Mouse (Mus musculus) right cerebral cortex, postnatal 4 days (tissue): Measurements from ENCODE around the gene Msi1.
"Not testable (repeated sequence)": the region's sequence is repeated elsewhere in the genome, so short reads cannot be mapped to it uniquely, and the experiment has no call there.

Experiments
- DNase-seq: peaks from one replicate; pipeline ENCODE4 v3.0.0-alpha.2; 2022

Msi1 gene

DNA sequence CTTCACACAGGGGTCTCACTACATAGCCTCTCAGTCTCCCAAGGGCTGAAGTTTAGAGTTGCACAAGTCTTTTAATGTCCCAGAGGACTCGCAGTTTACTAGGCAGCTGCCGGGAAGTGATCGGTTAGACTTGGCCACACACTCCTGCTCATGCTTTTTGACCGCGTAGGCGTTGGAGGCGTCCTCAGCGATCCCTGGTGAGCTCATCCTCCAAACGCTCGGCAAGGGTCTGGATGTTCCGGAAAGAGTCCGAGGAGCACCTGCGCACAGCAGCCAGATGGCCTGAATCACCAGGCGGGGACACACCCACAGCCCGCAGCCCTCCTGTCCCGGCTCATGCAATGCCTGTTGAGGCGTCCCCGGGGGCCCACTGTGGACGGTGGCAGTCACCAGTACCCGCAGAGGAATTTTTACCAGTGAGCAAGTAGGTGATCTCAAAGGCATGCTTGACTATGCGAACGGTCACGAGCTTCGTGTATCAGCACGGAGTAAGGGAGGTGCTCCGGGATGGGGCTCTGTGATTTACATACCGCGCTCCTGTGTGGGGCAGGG lies 62.4 kb downstream of the Msi1 start:
- no peak for DNase-seq

DNA sequence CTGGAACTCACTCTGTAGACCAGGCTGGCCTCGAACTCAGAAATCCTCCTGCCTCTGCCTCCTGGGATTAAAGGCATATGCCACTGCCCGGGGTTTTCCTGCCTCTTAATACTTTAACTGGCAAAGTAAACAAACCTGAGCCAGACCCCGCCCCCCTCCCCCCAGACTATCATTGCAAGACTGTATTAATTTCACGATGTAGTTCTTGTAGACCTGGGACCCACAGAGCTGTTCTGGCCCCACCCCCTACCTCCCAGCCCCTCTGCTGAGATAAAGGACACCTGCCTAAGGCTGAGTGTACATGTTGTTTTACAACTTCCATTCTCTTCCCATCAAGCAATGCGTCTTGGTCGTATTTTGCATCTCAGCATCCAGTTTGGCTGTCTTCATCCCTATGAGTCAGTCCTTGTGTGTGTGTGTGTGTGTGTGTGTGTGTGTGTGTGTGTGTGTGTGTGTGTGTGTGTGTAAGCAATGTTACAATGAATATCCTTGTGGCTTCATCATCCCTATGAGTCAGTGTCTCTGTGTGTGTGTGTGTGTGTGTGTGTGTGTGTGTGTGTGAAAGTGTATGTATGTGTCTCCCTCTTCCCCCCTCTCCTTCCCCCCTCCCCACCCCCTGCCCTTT lies 63.4 kb downstream of the Msi1 start:
- DNase-seq, result no peak

- no peak for DNase-seq
Observed at GRCm38 (mm10) chr5:115493441-115493840, 64.0 kb downstream of the Msi1 start.

GRCm38 (mm10) chr5:115495618-115496017 lies 66.2 kb downstream of the Msi1 start:
- not testable (repeated sequence) for DNase-seq

DNA sequence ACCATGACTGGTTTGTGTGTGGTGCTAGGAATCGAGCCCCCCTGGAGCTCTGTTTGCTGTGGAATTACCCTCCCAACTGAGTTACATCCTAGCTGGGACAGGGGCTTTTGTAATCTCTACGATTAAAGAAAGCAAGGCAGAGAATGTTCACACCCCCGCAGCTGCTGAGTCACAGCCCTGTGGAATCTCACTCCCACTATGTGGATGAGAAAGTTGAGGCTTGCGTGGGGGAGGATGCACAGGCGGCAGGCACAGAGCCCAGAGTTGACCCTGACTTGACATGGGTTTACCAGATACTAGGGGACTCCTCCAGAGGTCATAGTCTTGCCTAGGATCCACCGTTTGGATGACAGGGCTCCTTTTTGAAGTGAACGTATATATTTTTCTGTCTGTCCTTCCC lies 67.6 kb downstream of the Msi1 start:
- no peak for DNase-seq

GRCm38 (mm10) chr5:115498307-115499240 lies 69.2 kb downstream of the Msi1 start:
- no peak for DNase-seq

DNA sequence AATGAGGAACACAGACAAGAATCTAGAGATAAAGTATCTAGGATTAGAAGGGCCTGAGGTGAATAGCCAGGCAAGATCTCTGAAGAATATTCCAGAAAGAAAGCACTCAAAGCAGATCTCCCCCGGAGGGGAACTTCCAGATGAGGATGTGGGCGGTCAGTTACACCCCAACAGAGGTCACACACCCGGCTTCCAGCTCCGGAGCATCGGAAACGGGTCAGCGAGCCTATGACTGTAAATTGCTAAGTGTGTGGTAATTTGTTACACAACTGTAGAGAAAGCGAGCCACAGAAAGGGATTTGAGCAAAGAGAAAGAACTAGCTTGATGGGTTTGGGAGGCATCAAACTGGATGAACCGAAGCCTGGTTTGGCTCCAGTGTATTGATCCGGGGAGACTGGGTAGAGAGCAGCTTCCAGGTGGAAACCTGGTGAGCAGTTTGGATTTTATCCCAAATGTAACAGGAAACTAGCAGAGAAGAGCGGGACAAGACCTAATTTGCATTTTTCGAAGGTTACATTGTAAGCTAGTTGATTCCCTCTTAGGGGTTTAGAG lies 71.1 kb downstream of the Msi1 start:
- no peak for DNase-seq

DNA sequence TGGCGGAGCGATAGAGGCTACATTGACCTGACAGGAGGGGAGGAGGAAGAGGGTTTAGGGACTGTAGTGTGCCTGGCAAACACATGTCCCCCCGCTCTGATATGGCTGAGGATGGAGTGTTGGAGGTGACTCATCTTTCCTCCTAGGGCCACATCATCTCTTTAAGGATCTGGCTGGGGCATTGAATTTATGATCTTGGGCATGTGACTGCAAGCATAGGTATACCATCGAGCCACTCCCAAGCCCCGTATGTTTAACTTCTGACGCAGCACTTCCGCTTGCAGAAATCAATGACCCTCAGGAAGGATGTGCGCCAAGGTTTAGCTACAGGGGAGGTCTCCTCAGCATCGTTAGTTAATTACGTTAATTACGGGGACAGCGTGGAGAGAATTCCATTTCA lies 73.6 kb downstream of the Msi1 start:
- no peak for DNase-seq
